Comparison of ENCODE assay signal across 24 mouse cellular contexts in genomic region chr7:116619636-116620035, GRCm38 (mm10).
"Had no signal": no experiment of that assay in that cellular context is flagged by ENCODE, and none has a peak within 500 bp of the region (broad histone marks: within the 10 kb centered on the region; RNA-seq: fewer than 3 reads in every experiment).

No protein-coding gene starts in this region.

- DNase-seq: left cerebral cortex, postnatal 4 days; liver; liver, embryonic 13.5 days; lung, adult 2 months; lung, embryonic 14.5 days; lung, postnatal 10 days; lung, postnatal 14 days; midbrain, embryonic 14.5 days had no signal

- H3K27ac ChIP-seq: limb, embryonic 10.5 days; limb, embryonic 12.5 days; limb, embryonic 13.5 days; limb, embryonic 15.5 days; liver, embryonic 12.5 days; liver, embryonic 13.5 days; liver, embryonic 14.5 days; liver, embryonic 15.5 days; lung, embryonic 15.5 days; macrophage; midbrain, embryonic 10.5 days; midbrain, embryonic 12.5 days; midbrain, embryonic 13.5 days; midbrain, embryonic 15.5 days; neural tube, embryonic 12.5 days had no signal

- H3K4me3 ChIP-seq: limb, embryonic 10.5 days; limb, embryonic 12.5 days; limb, embryonic 13.5 days; limb, embryonic 15.5 days; liver, embryonic 12.5 days; liver, embryonic 13.5 days; liver, embryonic 15.5 days; lung, embryonic 15.5 days; megakaryocyte, embryonic 14.5 days; midbrain, embryonic 10.5 days; midbrain, embryonic 12.5 days; midbrain, embryonic 13.5 days; midbrain, embryonic 15.5 days; myocyte; neural tube, embryonic 12.5 days had no signal

- H3K27me3 ChIP-seq: limb, embryonic 12.5 days; limb, embryonic 13.5 days; limb, embryonic 15.5 days; liver, embryonic 12.5 days; liver, embryonic 13.5 days; liver, embryonic 15.5 days; lung, embryonic 15.5 days; midbrain, embryonic 12.5 days; midbrain, embryonic 13.5 days; midbrain, embryonic 15.5 days; neural tube, embryonic 12.5 days had no signal

- H3K4me1 ChIP-seq: limb, embryonic 10.5 days; limb, embryonic 12.5 days; limb, embryonic 13.5 days; limb, embryonic 15.5 days; liver, embryonic 12.5 days; liver, embryonic 13.5 days; liver, embryonic 15.5 days; lung, embryonic 15.5 days; megakaryocyte, embryonic 14.5 days; midbrain, embryonic 10.5 days; midbrain, embryonic 12.5 days; midbrain, embryonic 13.5 days; midbrain, embryonic 15.5 days; neural tube, embryonic 12.5 days had no signal
